Mouse (Mus musculus): ENCODE results near the gene Rps3a1.

The Rps3a1 gene

GRCm38 (mm10) chr3:86142263-86142933 is at the start of gene Rps3a1:
Gene Rps3a1, minus strand, starts transcription at chr3:86142702.
- DNase-seq: peak; percentile 100

GRCm38 (mm10) chr3:86187736-86188389 is 45.4 kb upstream of the Rps3a1 start:
- peak; percentile 14 to 20 for DNase-seq

- no peak for DNase-seq
Measured at GRCm38 (mm10) chr3:86184546-86184945, 42.0 kb upstream of the Rps3a1 start.

GRCm38 (mm10) chr3:86181107-86181506 is 38.6 kb upstream of the Rps3a1 start:
- no peak for DNase-seq

GRCm38 (mm10) chr3:86179714-86180113 is 37.2 kb upstream of the Rps3a1 start:
- no peak for DNase-seq

GRCm38 (mm10) chr3:86168841-86169425 is 26.4 kb upstream of the Rps3a1 start:
- DNase-seq: no peak

GRCm38 (mm10) chr3:86149521-86149920 is 7.0 kb upstream of the Rps3a1 start:
- DNase-seq: no peak

GRCm38 (mm10) chr3:86149063-86149462 is 6.6 kb upstream of the Rps3a1 start:
- no peak for DNase-seq

GRCm38 (mm10) chr3:86143343-86143742 is 841 bp upstream of the Rps3a1 start:
- no peak for DNase-seq

- DNase-seq: no peak
Measured at GRCm38 (mm10) chr3:86142934-86143317, 424 bp upstream of the Rps3a1 start.

- peak in 1 of 2 experiments; percentile 50 for DNase-seq
Measured at GRCm38 (mm10) chr3:86141886-86142262, 628 bp downstream of the Rps3a1 start.

GRCm38 (mm10) chr3:86141366-86141765 is 1.1 kb downstream of the Rps3a1 start:
- DNase-seq: peak in 1 of 2 experiments; percentile 20

GRCm38 (mm10) chr3:86139660-86140059 is 2.8 kb downstream of the Rps3a1 start:
- DNase-seq: no peak

- no peak for DNase-seq
Measured at GRCm38 (mm10) chr3:86136936-86137574, 5.4 kb downstream of the Rps3a1 start.

GRCm38 (mm10) chr3:86135886-86136563 is 6.5 kb downstream of the Rps3a1 start:
- DNase-seq: no peak

- DNase-seq: no peak
Measured at GRCm38 (mm10) chr3:86134939-86135638, 7.4 kb downstream of the Rps3a1 start.

- DNase-seq: peak; percentile 88 to 89
Measured at GRCm38 (mm10) chr3:86129757-86130156, 12.7 kb downstream of the Rps3a1 start.

GRCm38 (mm10) chr3:86123251-86123746 is 19.2 kb downstream of the Rps3a1 start:
- DNase-seq: no peak

GRCm38 (mm10) chr3:86122156-86122555 is 20.3 kb downstream of the Rps3a1 start:
- no peak for DNase-seq

- DNase-seq: no peak
Measured at GRCm38 (mm10) chr3:86119237-86119932, 23.1 kb downstream of the Rps3a1 start.

- no peak for DNase-seq
Measured at GRCm38 (mm10) chr3:86116951-86117350, 25.6 kb downstream of the Rps3a1 start.

Data from cerebellum, postnatal 14 days (tissue).